Mouse (Mus musculus): ENCODE data around the gene Ercc8. TPM values are rescaled to one million over a fixed set of nuclear protein-coding genes. Genes with fewer than 3 reads are reported as not detected.

Ercc8 gene
- polyA plus RNA-seq, 1 experiment from 2014 or later, result 11.6 TPM

GRCm38 (mm10) chr13:108163912-108164311 is 5.4 kb downstream of the Ercc8 start:
- 96% methylated on average over 9 of the region's 9 CpGs for WGBS

GRCm38 (mm10) chr13:108164621-108165020 is 6.1 kb downstream of the Ercc8 start:
- WGBS, result 88% methylated on average over 3 of the region's 3 CpGs

More at GRCm38 (mm10) chr13:108163912-108164311, 5.4 kb downstream of the Ercc8 start:
- H3K4me2 ChIP-seq (ENCODE audit: low read length), result no peak overlapping the region
- no peaks in the 10 kb centered on the region for H3K36me3 ChIP-seq (ENCODE audit: insufficient read depth, low read length)
- ATAC-seq (replicated peaks; ENCODE audit: low FRiP score, low read depth), result no peak
- no peak overlapping the region for H3K27ac ChIP-seq
- no peak overlapping the region for H3K4me3 ChIP-seq (replicated peaks; ENCODE audit: low read depth, low read length)
- DNase-seq (ENCODE audit: low spot score), result no peak
- H3K27me3 ChIP-seq (ENCODE audit: insufficient read depth, low read length), result no peaks in the 10 kb centered on the region
- TF ChIP-seq CTCF (IDR thresholded peaks at IDR 0.05; ENCODE audit: low read depth), result no peak
- H3K4me1 ChIP-seq (replicated peaks; ENCODE audit: insufficient read depth, low read length), result peaks cover 9% of the 10 kb centered on the region
- H3K9me3 ChIP-seq (replicated peaks; ENCODE audit: low read length), result no peaks in the 10 kb centered on the region
- no peak overlapping the region for H3K9ac ChIP-seq (ENCODE audit: low read depth, low read length)

GRCm38 (mm10) chr13:108170002-108170401 is 11.5 kb downstream of the Ercc8 start:
- Histone ChIP-seq H3K4me2 (ENCODE audit: low read length) (no peak overlapping the region), H3K27ac (no peak overlapping the region), H3K4me3 (replicated peaks; ENCODE audit: low read depth, low read length) (no peak overlapping the region), H3K9ac (ENCODE audit: low read depth, low read length) (no peak overlapping the region), H3K9me3 (replicated peaks; ENCODE audit: low read length) (no peaks in the 10 kb centered on the region), H3K27me3 (ENCODE audit: insufficient read depth, low read length) (no peaks in the 10 kb centered on the region), H3K36me3 (ENCODE audit: insufficient read depth, low read length) (peaks cover 18% of the 10 kb centered on the region; the same call in 1 of the 2 replicates), H3K4me1 (replicated peaks; ENCODE audit: insufficient read depth, low read length) (no peaks in the 10 kb centered on the region)
- 92% methylated on average over 1 of the region's 1 CpGs for WGBS
- no peak for TF ChIP-seq CTCF (IDR thresholded peaks at IDR 0.05; ENCODE audit: low read depth)
- ATAC-seq (replicated peaks; ENCODE audit: low FRiP score, low read depth), result no peak
- no peak for DNase-seq (ENCODE audit: low spot score)

More at GRCm38 (mm10) chr13:108164621-108165020, 6.1 kb downstream of the Ercc8 start:
- H3K27ac ChIP-seq, result no peak overlapping the region
- DNase-seq (ENCODE audit: low spot score) (no peak), ATAC-seq (replicated peaks; ENCODE audit: low FRiP score, low read depth) (no peak)
- H3K36me3 ChIP-seq (ENCODE audit: insufficient read depth, low read length), result no peaks in the 10 kb centered on the region
- no peak overlapping the region for H3K9ac ChIP-seq (ENCODE audit: low read depth, low read length)
- H3K4me1 ChIP-seq (replicated peaks; ENCODE audit: insufficient read depth, low read length), result peaks cover 4% of the 10 kb centered on the region; the same call in 1 of the 2 replicates
- H3K9me3 ChIP-seq (replicated peaks; ENCODE audit: low read length), result no peaks in the 10 kb centered on the region
- no peak for TF ChIP-seq CTCF (IDR thresholded peaks at IDR 0.05; ENCODE audit: low read depth)
- no peaks in the 10 kb centered on the region for H3K27me3 ChIP-seq (ENCODE audit: insufficient read depth, low read length)
- no peak overlapping the region for H3K4me3 ChIP-seq (replicated peaks; ENCODE audit: low read depth, low read length)
- H3K4me2 ChIP-seq (ENCODE audit: low read length), result no peak overlapping the region

- ATAC-seq (replicated peaks; ENCODE audit: low FRiP score, low read depth), result no peak
- Histone ChIP-seq H3K9me3 (replicated peaks; ENCODE audit: low read length) (no peaks in the 10 kb centered on the region), H3K36me3 (ENCODE audit: insufficient read depth, low read length) (peaks cover 18% of the 10 kb centered on the region; the same call in 1 of the 2 replicates), H3K27ac (no peak overlapping the region), H3K9ac (ENCODE audit: low read depth, low read length) (no peak overlapping the region), H3K4me1 (replicated peaks; ENCODE audit: insufficient read depth, low read length) (no peaks in the 10 kb centered on the region), H3K27me3 (ENCODE audit: insufficient read depth, low read length) (no peaks in the 10 kb centered on the region), H3K4me3 (replicated peaks; ENCODE audit: low read depth, low read length) (no peak overlapping the region), H3K4me2 (ENCODE audit: low read length) (no peak overlapping the region)
- no peak for TF ChIP-seq CTCF (IDR thresholded peaks at IDR 0.05; ENCODE audit: low read depth)
- no peak for DNase-seq (ENCODE audit: low spot score)
- WGBS, result 87% methylated on average over 8 of the region's 8 CpGs
These were observed 12.0 kb downstream of the Ercc8 start for GRCm38 (mm10) chr13:108170511-108170910.

- TF ChIP-seq CTCF (IDR thresholded peaks at IDR 0.05; ENCODE audit: low read depth), result no peak
- H3K27ac ChIP-seq, result no peak overlapping the region
- H3K4me3 ChIP-seq (replicated peaks; ENCODE audit: low read depth, low read length), result no peak overlapping the region
- no peak for DNase-seq (ENCODE audit: low spot score)
- no peaks in the 10 kb centered on the region for H3K4me1 ChIP-seq (replicated peaks; ENCODE audit: insufficient read depth, low read length)
- no peaks in the 10 kb centered on the region for H3K27me3 ChIP-seq (ENCODE audit: insufficient read depth, low read length)
- no peak overlapping the region for H3K9ac ChIP-seq (ENCODE audit: low read depth, low read length)
- 86% methylated on average over 8 of the region's 8 CpGs for WGBS
- H3K36me3 ChIP-seq (ENCODE audit: insufficient read depth, low read length), result peaks cover 12% of the 10 kb centered on the region; the same call in 1 of the 2 replicates
- H3K4me2 ChIP-seq (ENCODE audit: low read length), result no peak overlapping the region
- no peak for ATAC-seq (replicated peaks; ENCODE audit: low FRiP score, low read depth)
- no peaks in the 10 kb centered on the region for H3K9me3 ChIP-seq (replicated peaks; ENCODE audit: low read length)
These were observed 21.1 kb downstream of the Ercc8 start for GRCm38 (mm10) chr13:108179618-108180017.

GRCm38 (mm10) chr13:108180821-108181220 is 22.3 kb downstream of the Ercc8 start:
- no peaks in the 10 kb centered on the region for H3K27me3 ChIP-seq (ENCODE audit: insufficient read depth, low read length)
- ATAC-seq (replicated peaks; ENCODE audit: low FRiP score, low read depth) (no peak), DNase-seq (ENCODE audit: low spot score) (no peak)
- H3K9ac ChIP-seq (ENCODE audit: low read depth, low read length), result no peak overlapping the region
- H3K9me3 ChIP-seq (replicated peaks; ENCODE audit: low read length), result no peaks in the 10 kb centered on the region
- H3K4me3 ChIP-seq (replicated peaks; ENCODE audit: low read depth, low read length), result no peak overlapping the region
- peaks cover 12% of the 10 kb centered on the region; the same call in 1 of the 2 replicates for H3K36me3 ChIP-seq (ENCODE audit: insufficient read depth, low read length)
- TF ChIP-seq CTCF (IDR thresholded peaks at IDR 0.05; ENCODE audit: low read depth), result peak; percentile 2; the same call in 1 of the 2 replicates
- H3K4me1 ChIP-seq (replicated peaks; ENCODE audit: insufficient read depth, low read length), result no peaks in the 10 kb centered on the region
- WGBS, result 74% methylated on average over 5 of the region's 5 CpGs
- no peak overlapping the region for H3K4me2 ChIP-seq (ENCODE audit: low read length)
- no peak overlapping the region for H3K27ac ChIP-seq

GRCm38 (mm10) chr13:108184743-108185255 is 26.3 kb downstream of the Ercc8 start:
- Histone ChIP-seq H3K4me2 (ENCODE audit: low read length) (no peak overlapping the region), H3K9ac (ENCODE audit: low read depth, low read length) (no peak overlapping the region), H3K4me1 (replicated peaks; ENCODE audit: insufficient read depth, low read length) (no peaks in the 10 kb centered on the region), H3K9me3 (replicated peaks; ENCODE audit: low read length) (no peaks in the 10 kb centered on the region), H3K4me3 (replicated peaks; ENCODE audit: low read depth, low read length) (no peak overlapping the region), H3K36me3 (ENCODE audit: insufficient read depth, low read length) (peaks cover 12% of the 10 kb centered on the region; the same call in 1 of the 2 replicates), H3K27ac (no peak overlapping the region), H3K27me3 (ENCODE audit: insufficient read depth, low read length) (no peaks in the 10 kb centered on the region)
- no peak for DNase-seq (ENCODE audit: low spot score)
- ATAC-seq (replicated peaks; ENCODE audit: low FRiP score, low read depth), result no peak
- no peak for TF ChIP-seq CTCF (IDR thresholded peaks at IDR 0.05; ENCODE audit: low read depth)

Measured in kidney, postnatal 0 days (tissue).